Mouse (Mus musculus): ENCODE measurements around the gene Gm3558.
"Not testable (repeated sequence)": the region's sequence is repeated elsewhere in the genome, so short reads cannot be mapped to it uniquely, and the experiment has no call there.

GRCm38 (mm10) chr14:7567266-7567665 is 1.1 kb downstream of the Gm3558 start:
- 0 out of 2 replicates have a peak, but pooled peaks have one; percentile 20 for TF ChIP-seq CTCF (IDR thresholded peaks at IDR 0.05; ENCODE audit: low read depth)
- not testable (repeated sequence) for TF ChIP-seq EP300 (optimal IDR thresholded peaks at IDR 0.05)

All from stomach, postnatal 0 days (tissue).